Mouse (Mus musculus): Measurements from ENCODE around the gene Tmem245. TPM values are rescaled to one million over a fixed set of nuclear protein-coding genes. Genes with fewer than 3 reads are reported as not detected.
"Not testable (repeated sequence)": the region's sequence is repeated elsewhere in the genome, so short reads cannot be mapped to it uniquely, and the experiment has no call there.

The Tmem245 gene
- polyA plus RNA-seq, 1 experiment from 2014 or later: 6.4 TPM

- 89% methylated on average over 6 of the region's 6 CpGs for WGBS
- Histone ChIP-seq H3K4me3 (replicated peaks; ENCODE audit: low read depth, low read length) (no peak overlapping the region), H3K9me3 (replicated peaks; ENCODE audit: low read length) (no peaks in the 10 kb centered on the region), H3K27ac (no peak overlapping the region), H3K4me2 (ENCODE audit: low read length) (no peak overlapping the region), H3K9ac (ENCODE audit: low read depth, low read length) (no peak overlapping the region), H3K36me3 (ENCODE audit: insufficient read depth, low read length) (peaks cover 50% of the 10 kb centered on the region; the same call in 1 of the 2 replicates), H3K4me1 (replicated peaks; ENCODE audit: insufficient read depth, low read length) (no peaks in the 10 kb centered on the region), H3K27me3 (ENCODE audit: insufficient read depth, low read length) (no peaks in the 10 kb centered on the region)
- no peak for TF ChIP-seq CTCF (IDR thresholded peaks at IDR 0.05; ENCODE audit: low read depth)
- DNase-seq (ENCODE audit: low spot score) (no peak), ATAC-seq (replicated peaks; ENCODE audit: low FRiP score, low read depth) (no peak)
Observed at GRCm38 (mm10) chr4:56886286-56886979, 60.8 kb downstream of the Tmem245 start.

DNA sequence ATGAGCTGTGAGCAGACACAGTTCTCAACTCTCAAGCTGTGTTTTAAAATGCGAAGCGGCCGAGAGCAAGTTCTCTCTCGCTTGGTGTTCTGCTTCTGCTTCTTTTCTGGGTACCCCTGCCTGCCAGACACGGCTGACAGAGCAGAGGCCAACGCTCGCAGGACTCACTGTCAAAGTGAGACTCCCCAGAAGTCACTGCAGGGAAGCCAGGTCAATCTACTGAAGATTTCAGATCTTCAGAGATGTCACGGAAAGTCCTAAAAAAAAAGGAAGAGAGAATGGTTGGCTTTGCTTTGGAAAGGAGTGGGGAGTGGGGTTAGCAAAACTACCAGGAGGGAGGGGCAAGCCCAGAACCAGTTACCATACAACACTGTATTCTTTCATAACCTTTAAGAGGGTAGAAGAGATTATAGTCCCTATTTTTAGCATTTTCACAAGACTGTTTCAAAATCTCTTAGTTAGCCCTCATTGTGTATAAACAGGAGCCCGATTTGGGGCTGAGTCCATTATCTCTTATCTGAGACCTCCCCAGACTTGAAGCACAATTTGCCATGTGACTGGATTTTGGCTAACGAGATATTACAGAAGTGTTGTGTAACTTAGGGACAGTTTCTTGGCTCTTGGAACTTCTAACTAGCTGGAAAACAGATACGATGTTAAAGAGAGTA is 67.1 kb downstream of the Tmem245 start:
- no peaks in the 10 kb centered on the region for H3K27me3 ChIP-seq (ENCODE audit: insufficient read depth, low read length)
- H3K4me3 ChIP-seq (replicated peaks; ENCODE audit: low read depth, low read length): no peak overlapping the region
- H3K36me3 ChIP-seq (ENCODE audit: insufficient read depth, low read length): peaks cover 39% of the 10 kb centered on the region; the same call in 1 of the 2 replicates
- no peak overlapping the region for H3K9ac ChIP-seq (ENCODE audit: low read depth, low read length)
- no peak for ATAC-seq (replicated peaks; ENCODE audit: low FRiP score, low read depth)
- TF ChIP-seq CTCF (IDR thresholded peaks at IDR 0.05; ENCODE audit: low read depth): no peak
- H3K27ac ChIP-seq: no peak overlapping the region
- H3K4me1 ChIP-seq (replicated peaks; ENCODE audit: insufficient read depth, low read length): no peaks in the 10 kb centered on the region
- no peak for DNase-seq (ENCODE audit: low spot score)
- 77% methylated on average over 11 of the region's 11 CpGs for WGBS
- H3K4me2 ChIP-seq (ENCODE audit: low read length): no peak overlapping the region
- H3K9me3 ChIP-seq (replicated peaks; ENCODE audit: low read length): no peaks in the 10 kb centered on the region

- no peak overlapping the region for H3K4me3 ChIP-seq (replicated peaks; ENCODE audit: low read depth, low read length)
- no peak for DNase-seq (ENCODE audit: low spot score)
- no peak overlapping the region for H3K27ac ChIP-seq
- WGBS: 86% methylated on average over 7 of the region's 7 CpGs
- ATAC-seq (replicated peaks; ENCODE audit: low FRiP score, low read depth): no peak
- no peak overlapping the region for H3K4me2 ChIP-seq (ENCODE audit: low read length)
- H3K36me3 ChIP-seq (ENCODE audit: insufficient read depth, low read length): peaks cover 31% of the 10 kb centered on the region; the same call in 1 of the 2 replicates
- H3K4me1 ChIP-seq (replicated peaks; ENCODE audit: insufficient read depth, low read length): no peaks in the 10 kb centered on the region
- H3K9ac ChIP-seq (ENCODE audit: low read depth, low read length): no peak overlapping the region
- no peaks in the 10 kb centered on the region for H3K27me3 ChIP-seq (ENCODE audit: insufficient read depth, low read length)
- TF ChIP-seq CTCF (IDR thresholded peaks at IDR 0.05; ENCODE audit: low read depth): no peak
- no peaks in the 10 kb centered on the region for H3K9me3 ChIP-seq (replicated peaks; ENCODE audit: low read length)
Observed at GRCm38 (mm10) chr4:56878971-56879370, 68.3 kb downstream of the Tmem245 start.

DNA sequence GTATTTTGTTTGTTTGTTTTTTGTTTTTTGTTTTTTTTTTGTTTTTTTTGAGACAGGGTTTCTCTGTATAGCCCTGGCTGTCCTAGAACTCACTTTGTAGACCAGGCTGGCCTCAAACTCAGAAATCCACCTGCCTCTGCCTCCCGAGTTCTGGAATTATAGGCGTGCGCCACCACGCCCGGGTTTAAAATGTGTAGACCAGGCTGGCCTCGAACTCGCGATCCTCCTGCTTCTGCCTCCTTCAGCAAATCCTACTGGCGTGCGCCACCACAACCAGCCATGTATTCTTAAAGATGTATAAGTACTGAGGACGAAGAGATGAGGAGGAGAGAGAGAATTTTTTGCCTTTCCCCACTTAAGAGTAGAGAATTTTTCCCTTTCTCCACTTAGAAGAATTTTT is 76.7 kb downstream of the Tmem245 start:
- not testable (repeated sequence) for H3K9me3 ChIP-seq (replicated peaks; ENCODE audit: low read length); H3K36me3 ChIP-seq (ENCODE audit: insufficient read depth, low read length); ATAC-seq (replicated peaks; ENCODE audit: low FRiP score, low read depth); H3K9ac ChIP-seq (ENCODE audit: low read depth, low read length); H3K27ac ChIP-seq; H3K4me3 ChIP-seq (replicated peaks; ENCODE audit: low read depth, low read length); DNase-seq (ENCODE audit: low spot score); H3K4me1 ChIP-seq (replicated peaks; ENCODE audit: insufficient read depth, low read length); H3K27me3 ChIP-seq (ENCODE audit: insufficient read depth, low read length); H3K4me2 ChIP-seq (ENCODE audit: low read length)
- WGBS: 98% methylated on average over 11 of the region's 11 CpGs

- no peak overlapping the region for H3K9ac ChIP-seq (ENCODE audit: low read depth, low read length)
- no peak overlapping the region for H3K4me3 ChIP-seq (replicated peaks; ENCODE audit: low read depth, low read length)
- H3K27ac ChIP-seq: peak overlapping the region; percentile 79
- peaks cover 12% of the 10 kb centered on the region for H3K4me1 ChIP-seq (replicated peaks; ENCODE audit: insufficient read depth, low read length)
- no peak overlapping the region; the same call in 1 of the 2 replicates for H3K4me2 ChIP-seq (ENCODE audit: low read length)
- WGBS: 45% methylated on average over 5 of the region's 5 CpGs
- H3K27me3 ChIP-seq (ENCODE audit: insufficient read depth, low read length): no peaks in the 10 kb centered on the region
- H3K36me3 ChIP-seq (ENCODE audit: insufficient read depth, low read length): no peaks in the 10 kb centered on the region
- ATAC-seq (replicated peaks; ENCODE audit: low FRiP score, low read depth): no peak
- no peak for TF ChIP-seq CTCF (IDR thresholded peaks at IDR 0.05; ENCODE audit: low read depth)
- peak; percentile 60 for DNase-seq (ENCODE audit: low spot score)
- no peaks in the 10 kb centered on the region for H3K9me3 ChIP-seq (replicated peaks; ENCODE audit: low read length)
Observed at GRCm38 (mm10) chr4:56867761-56868160, 79.5 kb downstream of the Tmem245 start.

DNA sequence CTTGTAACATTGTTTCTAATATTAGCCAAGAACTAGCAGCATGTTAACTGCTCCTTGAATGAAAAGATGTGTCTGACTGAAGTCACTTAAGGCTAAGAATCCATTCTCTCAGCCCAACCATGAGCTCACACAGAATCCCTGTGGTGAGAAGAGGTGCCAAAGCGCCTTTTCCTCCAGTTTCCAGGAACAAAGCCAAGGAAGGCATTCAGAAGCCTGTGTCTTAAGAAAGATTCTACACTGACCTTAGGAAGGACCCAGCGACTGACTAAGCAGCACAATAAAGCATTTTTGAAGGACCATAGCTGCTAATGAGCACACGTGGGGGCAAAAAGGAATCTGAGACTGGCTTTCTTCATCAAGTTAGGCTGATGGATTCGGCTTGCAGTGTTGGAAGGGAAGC is 81.3 kb downstream of the Tmem245 start:
- no peak overlapping the region for H3K9ac ChIP-seq (ENCODE audit: low read depth, low read length)
- no peak for TF ChIP-seq CTCF (IDR thresholded peaks at IDR 0.05; ENCODE audit: low read depth)
- no peak overlapping the region for H3K4me2 ChIP-seq (ENCODE audit: low read length)
- 57% methylated on average over 4 of the region's 4 CpGs for WGBS
- no peak overlapping the region for H3K4me3 ChIP-seq (replicated peaks; ENCODE audit: low read depth, low read length)
- no peaks in the 10 kb centered on the region for H3K27me3 ChIP-seq (ENCODE audit: insufficient read depth, low read length)
- no peak for ATAC-seq (replicated peaks; ENCODE audit: low FRiP score, low read depth)
- H3K36me3 ChIP-seq (ENCODE audit: insufficient read depth, low read length): no peaks in the 10 kb centered on the region
- no peak for DNase-seq (ENCODE audit: low spot score)
- H3K27ac ChIP-seq: 0 out of 2 replicates have a peak overlapping the region, but pooled peaks have one; percentile 44
- H3K9me3 ChIP-seq (replicated peaks; ENCODE audit: low read length): no peaks in the 10 kb centered on the region
- peaks cover 12% of the 10 kb centered on the region for H3K4me1 ChIP-seq (replicated peaks; ENCODE audit: insufficient read depth, low read length)
